Mouse (Mus musculus) G1E (cell line): ENCODE measurements at regions not wholly inside any gene's neighbourhood (a gene's known extent, or its start where the extent isn't known, plus 50 kb on each side); places are given as distances from the start of the nearest gene placed in this dataset.

Source experiments
- ATAC-seq: 2 replicates; pipeline ENCODE4 v1.8.0; 2016; ENCODE audit warnings: mild to moderate bottlenecking; ENCODE audit not compliant: insufficient number of reproducible peaks, poor library complexity, low FRiP score, severe bottlenecking; ENCODE audit errors: extremely low read depth
- DNase-seq: peaks from one replicate; pipeline ENCODE4 v3.0.0; 2012; ENCODE audit warnings: low spot score
- H3K27me3 ChIP-seq: 2 replicates; pipeline ENCODE4 v1.6.1; 2012; ENCODE audit warnings: mild to moderate bottlenecking, low read length, inconsistent platforms; ENCODE audit not compliant: insufficient read depth
- H3K36me3 ChIP-seq: replicated peaks from 2 replicates; pipeline ENCODE3; 2012; ENCODE audit warnings: mild to moderate bottlenecking, inconsistent platforms
- H3K4me1 ChIP-seq: 2 replicates; pipeline ENCODE4 v1.6.1; 2012; ENCODE audit warnings: low read depth, low read length, inconsistent platforms, mixed read lengths; ENCODE audit not compliant: insufficient read depth
- H3K4me3 ChIP-seq: 2 replicates; pipeline ENCODE4 v1.5.1; 2012; ENCODE audit warnings: low read depth, mild to moderate bottlenecking, inconsistent platforms, low read length, moderate library complexity, mixed read lengths
- H3K9me3 ChIP-seq: replicated peaks from 2 replicates; pipeline ENCODE4 v1.6.1; 2012; ENCODE audit warnings: inconsistent platforms
- CTCF ChIP-seq: IDR thresholded peaks from 2 replicates; pipeline ENCODE4 v1.5.1; 2012; ENCODE audit warnings: low read depth, low read length, inconsistent platforms, mixed read lengths
- GATA1 ChIP-seq: IDR thresholded peaks from 2 replicates; pipeline ENCODE4 v1.6.1; 2012; ENCODE audit warnings: borderline replicate concordance, low read length, inconsistent platforms, mixed read lengths
- GATA2 ChIP-seq: IDR thresholded peaks from 2 replicates; pipeline ENCODE4 v1.6.1; 2012; ENCODE audit warnings: low read depth, low read length, inconsistent platforms, borderline replicate concordance
- POLR2AphosphoS5 ChIP-seq: IDR thresholded peaks from 2 replicates; pipeline ENCODE4 v1.6.1; 2012; ENCODE audit warnings: low read depth, low read length, inconsistent platforms; ENCODE audit not compliant: insufficient replicate concordance
- TAL1 ChIP-seq: conservative IDR thresholded peaks from 2 replicates; pipeline ENCODE4 v1.6.1; 2012; ENCODE audit warnings: low read depth, low read length, inconsistent platforms, mixed read lengths

DNA sequence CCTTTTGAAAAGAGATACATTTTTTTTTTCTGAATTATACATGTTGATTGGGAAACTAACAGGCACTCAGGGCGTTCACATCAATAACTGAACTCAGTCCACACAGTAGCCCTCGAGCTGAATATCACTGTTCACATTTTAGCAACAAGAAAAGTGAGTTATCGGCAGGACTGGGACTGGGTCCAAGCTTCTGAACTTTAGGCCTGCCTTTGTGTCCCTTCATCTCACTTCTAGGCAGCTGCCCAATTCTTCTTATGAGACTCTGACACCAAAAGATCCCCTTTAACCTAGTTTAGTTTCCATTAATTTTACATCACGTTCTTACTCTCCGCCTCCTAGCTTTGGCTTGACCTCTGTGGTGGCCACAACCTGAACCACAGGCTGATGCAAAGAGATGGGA lies 242.7 kb downstream of the Rsl24d1 start:
- Histone ChIP-seq H3K4me1 (no peaks in the 10 kb centered on the region), H3K9me3 (peaks cover 7% of the 10 kb centered on the region), H3K27me3 (no peaks in the 10 kb centered on the region), H3K36me3 (no peaks in the 10 kb centered on the region), H3K4me3 (no peak overlapping the region)
- no peak for TF ChIP-seq TAL1
- TF ChIP-seq CTCF, result no peak
- no peak for TF ChIP-seq GATA2
- TF ChIP-seq POLR2AphosphoS5, result no peak
- no peak for TF ChIP-seq GATA1
- ATAC-seq (no peak), DNase-seq (no peak)

DNA sequence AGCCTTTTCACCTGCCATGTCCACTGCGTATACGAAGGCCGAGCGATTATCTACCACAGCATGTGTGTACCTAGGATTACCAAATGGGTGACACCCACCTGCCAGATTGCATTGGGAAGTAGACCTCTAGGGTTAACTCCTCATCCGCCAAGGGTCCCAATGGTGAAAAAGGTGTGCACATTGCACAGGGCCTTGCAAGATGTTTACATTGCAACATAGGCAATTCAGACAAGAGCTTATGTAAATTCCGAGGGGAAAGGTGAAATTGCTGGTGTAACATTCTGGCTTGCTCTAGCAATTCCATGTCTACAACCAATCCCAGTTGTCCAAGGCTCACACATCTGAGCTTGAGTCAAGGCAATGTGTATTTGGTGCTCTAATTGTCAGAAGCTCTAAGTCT lies 245.7 kb downstream of the Rsl24d1 start:
- H3K4me1 ChIP-seq, result no peaks in the 10 kb centered on the region
- TF ChIP-seq CTCF (no peak), GATA1 (no peak), GATA2 (no peak), POLR2AphosphoS5 (no peak)
- H3K36me3 ChIP-seq, result no peaks in the 10 kb centered on the region
- DNase-seq (no peak), ATAC-seq (no peak)
- no peaks in the 10 kb centered on the region for H3K27me3 ChIP-seq
- H3K9me3 ChIP-seq, result peaks cover 7% of the 10 kb centered on the region
- no peak overlapping the region for H3K4me3 ChIP-seq

GRCm38 (mm10) chr9:73380768-73381167 lies 267.5 kb downstream of the Rsl24d1 start:
- Histone ChIP-seq H3K4me3 (no peak overlapping the region), H3K27me3 (no peaks in the 10 kb centered on the region), H3K36me3 (no peaks in the 10 kb centered on the region), H3K4me1 (peaks cover 8% of the 10 kb centered on the region; the same call in 1 of the 2 replicates), H3K9me3 (peaks cover 4% of the 10 kb centered on the region)
- ATAC-seq (peak; percentile 97), DNase-seq (peak; percentile 20)
- TF ChIP-seq TAL1 (peak; percentile 79), POLR2AphosphoS5 (no peak), GATA1 (no peak), CTCF (no peak), GATA2 (no peak)

- DNase-seq, result no peak
- no peaks in the 10 kb centered on the region for H3K36me3 ChIP-seq
- no peak for ATAC-seq
These were observed 278.8 kb downstream of the Rsl24d1 start for GRCm38 (mm10) chr9:73392036-73392435.

DNA sequence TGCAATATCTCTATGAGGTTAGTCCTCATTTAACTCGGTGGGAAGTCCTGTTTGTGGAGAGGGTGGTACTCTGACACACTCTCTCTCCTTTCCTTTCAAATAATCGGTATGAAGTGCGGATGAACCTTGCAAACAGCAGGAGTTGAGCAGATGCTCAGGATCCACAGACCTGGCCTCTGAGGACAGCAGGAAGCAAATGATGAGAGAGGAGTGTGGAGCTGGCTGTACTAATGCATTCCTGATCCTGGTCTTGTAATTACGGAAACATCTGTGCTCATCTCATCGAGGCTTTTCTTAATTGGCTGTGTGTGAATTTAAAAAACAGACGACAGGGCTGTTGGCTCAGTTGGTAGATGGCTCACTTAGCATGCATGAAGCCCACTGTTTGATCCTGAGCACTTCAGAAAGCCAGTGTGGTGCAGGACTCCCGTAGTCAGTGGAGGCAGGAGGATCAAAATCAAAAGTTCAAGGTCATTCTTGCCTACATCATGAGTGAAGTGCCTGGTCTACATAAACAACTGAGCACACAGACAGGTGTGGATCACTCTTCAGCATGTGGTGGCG lies 300.2 kb downstream of the Rsl24d1 start:
- DNase-seq (no peak), ATAC-seq (no peak)
- H3K27me3 ChIP-seq, result no peaks in the 10 kb centered on the region
- TF ChIP-seq GATA2 (no peak), CTCF (no peak), GATA1 (no peak), POLR2AphosphoS5 (no peak), TAL1 (no peak)
- H3K36me3 ChIP-seq, result no peaks in the 10 kb centered on the region
- H3K4me1 ChIP-seq, result peaks cover 21% of the 10 kb centered on the region
- H3K9me3 ChIP-seq, result peaks cover 21% of the 10 kb centered on the region
- no peak overlapping the region for H3K4me3 ChIP-seq

More at GRCm38 (mm10) chr9:73392036-73392435, 278.8 kb downstream of the Rsl24d1 start:
- H3K9me3 ChIP-seq, result peaks cover 4% of the 10 kb centered on the region; the same call in 1 of the 2 replicates
- TF ChIP-seq POLR2AphosphoS5 (no peak), TAL1 (no peak), GATA1 (no peak), GATA2 (no peak), CTCF (no peak)
- H3K4me3 ChIP-seq, result no peak overlapping the region
- no peaks in the 10 kb centered on the region for H3K27me3 ChIP-seq
- H3K4me1 ChIP-seq, result no peaks in the 10 kb centered on the region; the same call in 1 of the 2 replicates

DNA sequence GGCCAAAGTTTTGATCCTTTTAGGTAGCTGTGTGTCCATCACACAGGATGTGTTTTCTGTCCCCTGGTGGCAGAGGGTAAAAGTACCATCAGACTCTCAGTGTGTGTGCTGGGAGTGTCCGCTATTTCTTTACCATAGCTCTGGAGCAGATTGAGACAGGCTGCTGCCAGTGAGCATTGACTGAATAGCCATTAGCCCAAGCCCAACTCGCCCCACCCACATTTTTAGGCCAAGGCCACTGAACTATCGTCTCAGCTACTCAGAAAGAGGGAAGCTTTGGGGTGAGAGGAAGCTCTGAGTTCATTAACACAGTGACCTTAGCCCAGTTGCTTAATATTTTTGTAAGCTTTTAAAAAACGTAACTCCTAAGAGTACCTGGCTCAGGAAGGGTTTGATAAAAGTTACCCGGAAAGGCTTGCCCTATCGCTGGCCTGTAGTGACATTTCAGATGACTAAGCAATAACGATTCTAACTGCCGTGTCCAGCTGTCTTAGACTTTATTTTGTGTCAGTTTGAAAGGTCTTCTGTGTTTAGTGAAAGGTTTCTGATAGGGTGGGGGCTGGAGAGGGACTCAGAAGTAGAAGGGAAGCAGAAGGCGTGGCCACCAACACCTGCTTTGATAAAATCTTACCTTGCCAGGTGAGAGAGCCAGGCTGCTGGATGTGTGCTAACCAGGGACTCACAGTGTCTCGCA lies 303.0 kb downstream of the Rsl24d1 start:
- TF ChIP-seq CTCF (peak; percentile 28; the same call in 1 of the 2 replicates), GATA2 (no peak)

More for the DNA sequence above, 303.0 kb downstream of the Rsl24d1 start:
- H3K27me3 ChIP-seq, result no peaks in the 10 kb centered on the region
- peaks cover 21% of the 10 kb centered on the region for H3K4me1 ChIP-seq
- no peaks in the 10 kb centered on the region for H3K36me3 ChIP-seq
- peak; percentile 11 for DNase-seq
- peak overlapping the region; percentile 22; the same call in 1 of the 2 replicates for H3K4me3 ChIP-seq
- H3K9me3 ChIP-seq, result peaks cover 21% of the 10 kb centered on the region
- peak; percentile 71 for ATAC-seq
